Mouse (Mus musculus) ES-CJ7 (cell line): ENCODE data around the gene Ptprg.

Experiments used
- DNase-seq: peaks from one replicate; pipeline ENCODE4 v3.0.0; 2011; ENCODE audit warnings: low read depth, low spot score

Gene Ptprg

DNA sequence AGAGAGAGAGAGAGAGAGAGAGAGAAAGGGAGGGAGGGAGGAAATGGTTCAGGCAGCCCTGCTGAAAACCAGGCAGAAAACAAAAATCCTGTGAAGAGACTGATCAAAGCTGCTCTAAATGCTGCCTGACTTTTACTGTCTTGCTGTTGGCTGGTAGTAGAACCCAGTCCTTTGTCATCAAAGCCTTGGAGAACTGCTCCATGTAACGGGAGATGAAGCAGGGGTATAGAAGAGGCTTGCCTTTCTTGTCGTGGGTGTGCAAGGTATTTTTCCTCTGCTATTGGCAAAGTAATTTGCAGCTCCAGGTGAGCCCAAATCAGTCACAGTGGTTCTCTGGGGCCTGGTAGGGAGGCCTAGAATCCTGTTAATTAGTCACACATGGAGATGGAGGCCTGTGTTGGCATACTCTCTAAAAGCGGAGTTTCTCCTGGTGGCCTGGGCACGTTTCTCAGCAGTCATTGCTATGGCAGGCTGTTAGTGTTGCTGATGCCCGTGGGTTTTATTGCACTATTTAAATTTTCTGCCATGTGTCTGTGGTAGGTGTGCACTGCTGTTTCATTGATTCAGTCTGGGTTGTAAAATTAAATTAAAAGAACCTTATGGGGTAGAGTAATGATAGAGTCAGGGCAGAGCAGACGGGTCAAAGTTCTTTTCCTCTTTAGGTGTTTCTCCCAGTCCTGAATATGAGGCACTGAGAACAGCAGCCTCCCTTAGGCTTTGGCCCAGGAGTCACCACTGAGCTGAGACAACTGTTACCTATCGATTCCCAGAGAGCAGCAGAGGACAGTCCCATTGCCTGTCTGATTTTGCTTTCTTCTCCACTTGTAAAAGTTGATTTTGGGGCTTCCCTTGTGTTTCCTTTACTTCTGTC lies 269.7 kb downstream of the Ptprg start:
- DNase-seq, result no peak

- no peak for DNase-seq
Observed at GRCm38 (mm10) chr14:11823701-11824095, 270.4 kb downstream of the Ptprg start.

GRCm38 (mm10) chr14:11824915-11825314 lies 271.6 kb downstream of the Ptprg start:
- no peak for DNase-seq

DNA sequence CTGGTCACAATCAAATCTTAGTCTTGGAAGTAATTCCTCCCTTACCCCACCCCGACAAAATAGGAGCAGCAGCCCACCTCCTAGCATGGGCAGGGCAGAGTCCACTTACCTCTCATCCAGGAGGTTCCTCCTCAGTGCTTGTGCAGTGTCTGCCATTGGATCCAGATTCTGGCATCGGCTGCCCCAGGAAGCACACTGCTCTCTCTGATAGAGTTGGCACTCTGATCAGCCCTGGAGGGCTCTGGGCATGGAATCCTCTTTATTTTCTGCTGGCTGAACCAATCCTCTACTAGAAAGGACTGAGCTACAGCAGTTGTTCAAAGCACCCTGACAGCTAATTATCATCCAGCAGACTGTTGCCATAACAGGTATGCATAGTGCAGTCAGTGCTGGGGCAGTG lies 272.2 kb downstream of the Ptprg start:
- DNase-seq, result no peak

GRCm38 (mm10) chr14:11828086-11828485 lies 274.8 kb downstream of the Ptprg start:
- no peak for DNase-seq

GRCm38 (mm10) chr14:11833678-11834077 lies 280.3 kb downstream of the Ptprg start:
- DNase-seq, result no peak

- DNase-seq, result no peak
Observed at GRCm38 (mm10) chr14:11835706-11836445, 282.5 kb downstream of the Ptprg start.

GRCm38 (mm10) chr14:11837714-11838113 lies 284.4 kb downstream of the Ptprg start:
- no peak for DNase-seq

DNA sequence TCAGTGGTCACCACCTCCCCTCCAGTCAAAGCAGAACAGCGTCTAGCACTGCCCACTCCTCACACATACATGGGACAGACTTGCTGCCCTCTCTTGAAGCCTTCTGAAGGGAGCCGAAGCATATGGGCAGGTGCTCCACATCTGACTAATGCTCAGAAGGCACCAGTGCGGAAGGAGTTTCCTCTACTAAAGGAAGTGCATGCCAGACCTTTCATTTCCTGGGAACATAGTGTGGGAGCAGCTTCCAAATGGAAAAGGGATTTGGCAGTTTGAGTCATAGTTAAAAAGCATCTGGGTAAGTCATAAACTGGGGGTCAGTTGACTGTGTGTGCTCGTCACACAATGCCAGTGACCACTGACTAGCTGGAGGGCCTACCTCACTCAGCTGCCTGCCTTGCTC lies 288.3 kb downstream of the Ptprg start:
- DNase-seq, result no peak

GRCm38 (mm10) chr14:11852896-11853295 lies 299.6 kb downstream of the Ptprg start:
- DNase-seq, result no peak

GRCm38 (mm10) chr14:11855499-11855898 lies 302.2 kb downstream of the Ptprg start:
- no peak for DNase-seq

GRCm38 (mm10) chr14:11857928-11858481 lies 304.7 kb downstream of the Ptprg start:
- no peak for DNase-seq

DNA sequence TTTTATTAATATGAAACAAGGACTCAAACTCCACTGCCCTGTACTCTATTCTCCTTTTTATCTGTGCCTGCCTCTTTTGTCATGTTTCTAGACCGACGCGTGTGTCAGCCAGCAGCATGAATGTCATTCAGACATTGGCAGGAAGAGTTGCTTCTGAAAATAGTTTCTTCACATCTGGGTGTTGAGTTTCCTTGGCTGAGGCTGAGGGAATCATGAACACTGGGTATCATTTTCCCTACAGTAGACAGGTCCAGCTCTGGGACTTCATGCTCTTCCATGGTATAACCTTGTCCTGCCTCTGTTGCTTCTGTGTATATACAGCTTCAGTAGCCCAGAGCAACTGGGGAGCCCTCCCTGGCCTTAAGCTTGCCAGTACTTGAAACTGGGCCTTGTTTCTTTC lies 310.0 kb downstream of the Ptprg start:
- no peak for DNase-seq

- no peak for DNase-seq
Observed at GRCm38 (mm10) chr14:11864840-11865239, 311.5 kb downstream of the Ptprg start.

GRCm38 (mm10) chr14:11865332-11865731 lies 312.0 kb downstream of the Ptprg start:
- DNase-seq, result no peak

DNA sequence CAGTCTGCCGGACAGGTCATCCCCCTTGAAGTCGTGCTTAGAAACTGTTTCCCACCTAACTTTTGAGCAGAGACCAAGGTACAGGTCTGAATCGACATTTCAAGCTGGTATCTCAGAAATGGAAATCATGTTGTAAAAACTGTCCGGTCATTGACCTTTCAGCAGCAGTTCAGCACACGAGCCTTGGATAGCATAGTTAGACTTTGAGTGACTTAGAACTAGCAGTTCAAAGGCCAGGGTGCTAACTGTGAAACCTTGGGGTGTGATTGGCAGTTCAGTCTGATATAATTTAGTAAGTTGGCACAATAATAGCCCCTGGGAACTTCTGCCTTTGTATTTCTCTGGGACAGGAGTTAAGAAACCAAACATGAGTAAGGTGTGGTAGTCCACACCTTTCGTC lies 312.5 kb downstream of the Ptprg start:
- DNase-seq, result no peak

- DNase-seq, result no peak
Observed at GRCm38 (mm10) chr14:11866416-11866815, 313.1 kb downstream of the Ptprg start.

DNA sequence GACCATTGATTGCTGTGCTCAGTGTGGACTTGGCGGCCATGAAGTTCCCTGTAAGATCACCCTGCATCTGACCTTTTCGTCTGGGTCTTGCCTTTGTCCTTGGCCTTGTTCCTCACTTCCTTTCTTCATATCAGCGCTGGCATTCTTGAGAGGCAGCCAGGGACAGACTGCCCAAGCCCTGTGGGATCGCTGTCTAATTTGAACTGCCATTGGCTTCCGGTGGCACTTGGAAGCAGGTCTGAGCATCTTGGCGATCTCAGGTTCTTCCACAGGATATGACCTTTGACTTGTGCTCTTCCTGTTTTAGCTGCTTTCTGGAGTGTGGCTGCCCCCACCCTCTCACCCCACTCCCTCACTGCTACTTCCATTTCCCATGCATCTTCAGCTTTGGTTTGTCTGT lies 315.3 kb downstream of the Ptprg start:
- no peak for DNase-seq

DNA sequence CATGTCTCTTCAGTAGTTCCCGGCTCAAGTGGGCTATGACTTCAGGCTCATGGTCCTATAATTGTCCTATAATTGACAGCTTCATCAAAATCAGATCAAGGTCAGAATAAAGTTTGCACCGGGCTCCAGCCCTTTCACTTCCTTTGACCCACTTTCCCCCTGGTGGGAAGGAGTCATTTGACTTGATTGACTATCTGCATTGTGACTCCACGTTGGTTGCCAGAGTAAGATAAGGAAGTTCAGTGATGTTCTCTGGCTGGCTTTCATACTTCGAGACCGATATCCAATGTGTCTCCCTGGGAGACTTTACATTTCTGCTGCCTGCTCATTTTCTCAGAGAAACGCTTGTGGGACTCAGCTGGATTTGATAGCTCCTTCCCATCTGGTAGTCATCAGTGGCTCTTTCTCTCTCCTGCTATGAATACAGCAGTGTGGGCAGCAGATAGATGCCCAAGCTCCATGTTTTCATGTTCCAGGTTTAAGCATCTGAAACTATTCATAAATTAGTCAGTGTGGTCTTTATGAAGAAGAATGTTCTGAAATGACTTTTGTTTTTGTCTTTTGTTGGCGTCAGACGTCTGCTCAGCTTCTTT lies 318.5 kb downstream of the Ptprg start:
- DNase-seq, result no peak

DNA sequence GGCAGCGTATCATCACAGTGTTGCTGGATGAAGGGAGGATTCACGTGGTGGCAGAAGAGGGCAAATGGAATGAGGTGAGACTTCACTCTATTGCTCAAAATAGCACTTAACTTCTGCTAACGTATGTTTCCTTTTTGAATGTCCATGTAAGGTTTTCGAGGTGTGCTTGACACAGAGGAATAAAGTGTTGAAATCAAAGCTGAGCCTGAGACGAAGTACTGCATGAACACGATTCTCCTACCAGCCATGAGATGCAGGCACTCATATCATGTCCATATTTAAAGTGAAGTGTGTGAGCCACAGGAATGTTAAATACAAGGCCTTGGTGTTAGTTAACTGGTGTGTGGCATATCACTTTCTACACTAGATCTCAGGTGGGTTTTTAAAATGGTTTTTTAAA lies 320.9 kb downstream of the Ptprg start:
- no peak for DNase-seq

DNA sequence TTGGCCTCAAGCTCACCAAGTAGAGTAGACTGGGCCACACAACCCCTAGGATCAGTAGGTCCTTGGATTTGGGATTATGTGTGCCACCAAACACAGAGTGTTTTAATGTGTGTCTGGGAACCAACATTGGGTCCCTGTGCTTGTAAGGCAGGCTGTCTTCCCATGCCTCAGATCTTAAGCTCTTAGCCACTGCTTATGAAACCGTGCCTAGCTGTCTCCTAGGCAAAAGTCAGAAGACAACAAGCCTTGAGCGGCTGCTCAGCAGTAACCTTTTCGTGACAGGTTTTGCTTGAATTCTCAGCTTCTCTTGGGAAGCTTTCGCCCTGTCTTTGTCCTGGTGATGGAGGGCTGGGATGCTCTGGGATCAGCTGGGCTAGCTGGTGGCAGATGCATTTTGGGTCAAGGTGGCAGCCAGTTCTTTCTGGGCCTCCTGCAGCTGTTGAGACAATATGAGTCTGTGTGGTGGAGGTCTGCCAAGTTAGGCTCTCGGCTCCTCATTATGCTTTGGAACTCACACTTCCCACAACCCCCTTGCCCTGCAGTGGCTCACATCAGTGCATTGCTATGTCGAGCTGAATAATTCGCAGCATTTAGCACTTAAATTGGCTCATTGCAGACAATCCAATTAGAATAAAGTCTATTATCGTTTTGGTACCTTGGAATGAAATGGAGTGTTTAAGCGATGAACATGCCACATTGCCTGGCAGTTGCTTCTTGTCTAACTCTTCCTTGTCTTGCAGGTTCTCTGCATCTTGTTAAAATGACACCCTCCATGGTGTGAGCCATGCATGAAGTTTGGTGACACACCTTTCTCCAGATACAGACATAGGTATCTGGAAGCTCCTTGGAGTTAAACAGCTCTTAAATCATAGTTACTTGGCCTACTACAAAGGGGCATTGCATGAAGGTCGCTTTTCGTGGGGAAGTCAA lies 321.9 kb downstream of the Ptprg start:
- no peak for DNase-seq
